Mouse (Mus musculus) liver, embryonic 14.5 days (tissue): ENCODE measurements around the gene Grk1. TPM values are rescaled to one million over a fixed set of nuclear protein-coding genes. Genes with fewer than 3 reads are reported as not detected.

Experiments used
- ATAC-seq: fragments of 200-750 bp; cut with Nextera tagmentation; 2 replicates; pipeline ENCODE4 v1.8.0; 2017; ENCODE audit warnings: moderate number of reproducible peaks, mild to moderate bottlenecking, moderate library complexity; ENCODE audit not compliant: insufficient read depth
- DNase-seq, 3 experiments: peaks; one replicate each; pipeline ENCODE4 v3.0.0-alpha.2; 2012 to 2013; ENCODE audit warnings: low read depth in 3 of 3, low spot score in 3 of 3
- H3K27ac ChIP-seq: fragments of 300-500 bp; sonication (generic); 2 replicates; pipeline ENCODE4 v1.5.1; 2014; ENCODE audit warnings: moderate library complexity, mild to moderate bottlenecking, control low read depth, inconsistent platforms
- H3K27me3 ChIP-seq: fragments of 300-500 bp; sonication (generic); 2 replicates; pipeline ENCODE4 v1.6.1; 2014; ENCODE audit warnings: mild to moderate bottlenecking, low read length, moderate library complexity; ENCODE audit not compliant: control insufficient read depth, insufficient read depth
- H3K36me3 ChIP-seq: fragments of 300-500 bp; sonication (generic); replicated peaks from 2 replicates; pipeline ENCODE4 v1.6.1; 2014; ENCODE audit warnings: low read depth; ENCODE audit not compliant: control insufficient read depth, insufficient read depth
- H3K4me1 ChIP-seq, 2 experiments: fragments of 200-500 bp in 1 of 2; fragments of 300-500 bp in 1 of 2; sonication (generic) in 1 of 2; replicated peaks; 2 replicates each; pipeline ENCODE4 v1.6.1; 2012 to 2014; ENCODE audit warnings: antibody characterized with exemption in 1 of 2, inconsistent platforms in 1 of 2, low read length in 1 of 2; ENCODE audit not compliant: control insufficient read depth in 2 of 2, insufficient read depth in 2 of 2
- H3K4me2 ChIP-seq: fragments of 300-500 bp; sonication (generic); 2 replicates; pipeline ENCODE4 v1.6.1; 2014; ENCODE audit warnings: low read depth, mild to moderate bottlenecking, control low read depth, moderate library complexity
- H3K4me3 ChIP-seq, 2 experiments: fragments of 200-500 bp in 1 of 2; fragments of 300-500 bp in 1 of 2; sonication (generic) in 1 of 2; 2 replicates each; pipeline ENCODE4 v1.5.1; 2012 to 2014; ENCODE audit warnings: low read depth in 2 of 2, low read length in 2 of 2, mild to moderate bottlenecking in 2 of 2, control low read depth in 1 of 2, inconsistent platforms in 1 of 2, moderate library complexity in 1 of 2; ENCODE audit not compliant: insufficient read depth in 1 of 2
- H3K9ac ChIP-seq: fragments of 300-500 bp; sonication (generic); replicated peaks from 2 replicates; pipeline ENCODE4 v1.6.1; 2014; ENCODE audit warnings: mild to moderate bottlenecking, control low read depth, moderate library complexity
- H3K9me3 ChIP-seq: fragments of 300-500 bp; sonication (generic); 2 replicates; pipeline ENCODE4 v1.6.1; 2016; ENCODE audit warnings: low read length, mixed read lengths; ENCODE audit not compliant: control insufficient read depth
- CTCF ChIP-seq: IDR thresholded peaks from 2 replicates; pipeline ENCODE4 v1.5.1; 2016; ENCODE audit warnings: antibody characterized with exemption, low read depth, control low read depth
- EP300 ChIP-seq: IDR thresholded peaks from 2 replicates; pipeline ENCODE4 v1.6.1; 2016; ENCODE audit warnings: antibody characterized with exemption, low read depth
- WGBS: fragments of 180-500 bp; shearing (Covaris S2); extraction: QIAGEN DNeasy Blood & Tissue Kit; methylation state at CpG from one replicate; pipeline ENCODE4 v1.1.7; 2014; ENCODE audit not compliant: insufficient replicate concordance; 5-methylcytosine and 5-hydroxymethylcytosine counted together
- polyA plus RNA-seq, 2 experiments: library from polyadenylated mRNA; depleted of rRNA in 1 of 2; stranded (reverse) in 1 of 2; unstranded in 1 of 2; fragments of >200 nt; fragmentation: Nextera tagmentation in 1 of 2; extraction: Ambion mirVana in 1 of 2; gene quantifications; 2 replicates each; pipeline versions ENCODE4 v1.2.1 to v1.2.3; 2012 to 2014

Grk1 gene
- polyA plus RNA-seq, 2 experiments, result 0.01 to 0.04 TPM

- 80% methylated on average over 4 of the region's 4 CpGs for WGBS
- ATAC-seq (no peak), DNase-seq (no peak)
- peaks cover 0 to 2% of the 10 kb centered on the region in 2 experiments; a peak in 1 of 4 replicates for H3K4me1 ChIP-seq
- no peak overlapping the region for H3K4me3 ChIP-seq
- H3K9ac ChIP-seq, result no peak overlapping the region
- no peaks in the 10 kb centered on the region for H3K36me3 ChIP-seq
- H3K9me3 ChIP-seq, result no peaks in the 10 kb centered on the region
- no peaks in the 10 kb centered on the region for H3K27me3 ChIP-seq
- TF ChIP-seq CTCF (no peak), EP300 (no peak)
- no peak overlapping the region for H3K4me2 ChIP-seq
- H3K27ac ChIP-seq, result no peak overlapping the region
Measured at GRCm38 (mm10) chr8:13459431-13459830, 54.5 kb downstream of the Grk1 start.

- H3K27me3 ChIP-seq, result no peaks in the 10 kb centered on the region
- H3K36me3 ChIP-seq, result no peaks in the 10 kb centered on the region
- no peak overlapping the region for H3K4me2 ChIP-seq
- H3K4me3 ChIP-seq, result no peak overlapping the region
- no peak for DNase-seq
- no peak for ATAC-seq
- WGBS, result 64% methylated on average over 17 of the region's 17 CpGs
- no peak overlapping the region for H3K27ac ChIP-seq
- H3K9me3 ChIP-seq, result no peaks in the 10 kb centered on the region
- H3K9ac ChIP-seq, result no peak overlapping the region
- peaks cover 0 to 2% of the 10 kb centered on the region in 2 experiments; a peak in 1 of 4 replicates for H3K4me1 ChIP-seq
- TF ChIP-seq CTCF (no peak), EP300 (no peak)
Measured at GRCm38 (mm10) chr8:13461085-13461765, 56.3 kb downstream of the Grk1 start.

GRCm38 (mm10) chr8:13461843-13462242 is 57.0 kb downstream of the Grk1 start:
- ATAC-seq (no peak), DNase-seq (peak in 1 of 3 experiments; percentile 11)
- Histone ChIP-seq H3K9ac (no peak overlapping the region), H3K27ac (no peak overlapping the region), H3K27me3 (no peaks in the 10 kb centered on the region), H3K36me3 (no peaks in the 10 kb centered on the region), H3K9me3 (no peaks in the 10 kb centered on the region), H3K4me3 (no peak overlapping the region), H3K4me2 (no peak overlapping the region), H3K4me1 (peaks cover 0 to 2% of the 10 kb centered on the region in 2 experiments; a peak in 1 of 4 replicates)
- TF ChIP-seq EP300 (no peak), CTCF (peak; percentile 92)
- 22% methylated on average over 4 of the region's 4 CpGs for WGBS

- H3K4me2 ChIP-seq, result no peak overlapping the region
- no peak for ATAC-seq
Measured at GRCm38 (mm10) chr8:13462392-13462791, 57.5 kb downstream of the Grk1 start.

GRCm38 (mm10) chr8:13465324-13465723 is 60.4 kb downstream of the Grk1 start:
- Histone ChIP-seq H3K9ac (no peak overlapping the region), H3K36me3 (no peaks in the 10 kb centered on the region), H3K4me3 (no peak overlapping the region), H3K9me3 (no peaks in the 10 kb centered on the region), H3K4me1 (peaks cover 0 to 2% of the 10 kb centered on the region in 2 experiments; a peak in 1 of 4 replicates), H3K27me3 (no peaks in the 10 kb centered on the region), H3K27ac (no peak overlapping the region), H3K4me2 (no peak overlapping the region)
- DNase-seq (no peak), ATAC-seq (no peak)
- 52% methylated on average over 7 of the region's 7 CpGs for WGBS
- no peak for TF ChIP-seq EP300
- no peak for TF ChIP-seq CTCF

More at GRCm38 (mm10) chr8:13462392-13462791, 57.5 kb downstream of the Grk1 start:
- Histone ChIP-seq H3K27me3 (no peaks in the 10 kb centered on the region), H3K4me1 (peaks cover 0 to 2% of the 10 kb centered on the region in 2 experiments; a peak in 1 of 4 replicates), H3K36me3 (no peaks in the 10 kb centered on the region), H3K4me3 (no peak overlapping the region), H3K27ac (no peak overlapping the region), H3K9ac (no peak overlapping the region), H3K9me3 (no peaks in the 10 kb centered on the region)
- TF ChIP-seq CTCF (no peak), EP300 (no peak)
- 56% methylated on average over 10 of the region's 10 CpGs for WGBS
- no peak for DNase-seq
